Comparison of ENCODE assay signal across 8 mouse cellular contexts in genomic region chr5:143315514-143315888, GRCm38 (mm10). TPM values are rescaled to one million over a fixed set of nuclear protein-coding genes. Genes with fewer than 3 reads are reported as not detected.
DNase-seq lines count a peak whose midpoint lies in the region; ATAC-seq lines count a peak whose summit lies in the region.

No protein-coding gene starts in this region.

- peak overlapping the region; percentile 87 for H3K9ac ChIP-seq in heart, embryonic 16.5 days (ENCODE audit: low read length)
- H3K9ac ChIP-seq in hindbrain, embryonic 16.5 days (ENCODE audit: low read depth, low read length), result peak overlapping the region; percentile 48; the same call in 1 of the 2 replicates
- 0 out of 2 replicates have a peak overlapping the region, but pooled peaks have one; percentile 23 for H3K9ac ChIP-seq in midbrain, embryonic 14.5 days (replicated peaks; ENCODE audit: low read length)

- DNase-seq in heart, postnatal 10 days, result no peak
- DNase-seq in midbrain, embryonic 14.5 days, result no peak
- DNase-seq in gastrocnemius, postnatal 10 days, result no peak
- DNase-seq in thymus, postnatal 4 days, result no peak
- no peak for DNase-seq in layer of hippocampus, postnatal 36 days

- H3K9me3 ChIP-seq in heart, embryonic 16.5 days (replicated peaks; ENCODE audit: control insufficient read depth, low read length), result no peaks in the 10 kb centered on the region
- H3K9me3 ChIP-seq in hindbrain, embryonic 16.5 days (ENCODE audit: control insufficient read depth, low read length), result no peaks in the 10 kb centered on the region
- no peaks in the 10 kb centered on the region for H3K9me3 ChIP-seq in midbrain, embryonic 14.5 days (ENCODE audit: control insufficient read depth, low read length)

- 0 out of 2 replicates have a peak, but pooled peaks have one; percentile 5 for ATAC-seq in heart, embryonic 16.5 days (replicated peaks; ENCODE audit: extremely low read depth, insufficient read depth, low FRiP score)
- peak; percentile 49 for ATAC-seq in hindbrain, embryonic 16.5 days
- 0 out of 2 replicates have a peak, but pooled peaks have one; percentile 21 for ATAC-seq in midbrain, embryonic 14.5 days (ENCODE audit: low FRiP score, low TSS enrichment)

- peak overlapping the region; percentile 63 for H3K4me2 ChIP-seq in heart, embryonic 16.5 days (ENCODE audit: low read depth, low read length)
- H3K4me2 ChIP-seq in hindbrain, embryonic 16.5 days (ENCODE audit: low read length), result peak overlapping the region; percentile 74
- peak overlapping the region; percentile 88 for H3K4me2 ChIP-seq in midbrain, embryonic 14.5 days (ENCODE audit: low read length)

- intact Hi-C loops in heart, postnatal 10 days (cut with DNase I), result no loop called here

- 15% methylated on average over 8 of the region's 8 CpGs for WGBS in heart, embryonic 16.5 days
- WGBS in hindbrain, embryonic 16.5 days, result 15% methylated on average over 8 of the region's 8 CpGs
- 12% methylated on average over 8 of the region's 8 CpGs for WGBS in midbrain, embryonic 14.5 days

- H3K4me3 ChIP-seq in heart, embryonic 16.5 days (ENCODE audit: low read length), result peak overlapping the region; percentile 73
- peak overlapping the region; percentile 28; the same call in 1 of the 2 replicates for H3K4me3 ChIP-seq in brown adipose tissue, adult 24 weeks (ENCODE audit: insufficient read depth, low read depth, low read length)
- peak overlapping the region; percentile 60 for H3K4me3 ChIP-seq in hindbrain, embryonic 16.5 days (ENCODE audit: low read length)
- peak overlapping the region; percentile 87 for H3K4me3 ChIP-seq in midbrain, embryonic 14.5 days (replicated peaks; ENCODE audit: low read depth, low read length)

- H3K36me3 ChIP-seq in heart, embryonic 16.5 days (ENCODE audit: control insufficient read depth, insufficient read depth), result peaks cover 38% of the 10 kb centered on the region
- H3K36me3 ChIP-seq in hindbrain, embryonic 16.5 days (ENCODE audit: control insufficient read depth, insufficient read depth, low read length), result peaks cover 18% of the 10 kb centered on the region
- peaks cover 61% of the 10 kb centered on the region for H3K36me3 ChIP-seq in midbrain, embryonic 14.5 days (ENCODE audit: control insufficient read depth, insufficient read depth, low read length)

- no peaks in the 10 kb centered on the region for H3K27me3 ChIP-seq in heart, embryonic 16.5 days (ENCODE audit: control insufficient read depth, insufficient read depth, low read length)
- no peaks in the 10 kb centered on the region for H3K27me3 ChIP-seq in hindbrain, embryonic 16.5 days (replicated peaks; ENCODE audit: control insufficient read depth, insufficient read depth, low read length)
- no peaks in the 10 kb centered on the region for H3K27me3 ChIP-seq in midbrain, embryonic 14.5 days (ENCODE audit: control insufficient read depth, insufficient read depth, low read length)

- H3K4me1 ChIP-seq in heart, embryonic 16.5 days (ENCODE audit: control insufficient read depth, insufficient read depth, low read length), result peaks cover 16% of the 10 kb centered on the region
- H3K4me1 ChIP-seq in brown adipose tissue, adult 24 weeks (ENCODE audit: control insufficient read depth, insufficient read depth, insufficient read length, low read length), result no peaks in the 10 kb centered on the region; the same call in 1 of the 2 replicates
- H3K4me1 ChIP-seq in hindbrain, embryonic 16.5 days (ENCODE audit: control insufficient read depth, insufficient read depth, low read depth, low read length), result peaks cover 20% of the 10 kb centered on the region
- peaks cover 17% of the 10 kb centered on the region for H3K4me1 ChIP-seq in midbrain, embryonic 14.5 days (ENCODE audit: control insufficient read depth, insufficient read depth, low read length)

- H3K27ac ChIP-seq in heart, embryonic 16.5 days (ENCODE audit: low read length), result no peak overlapping the region
- H3K27ac ChIP-seq in brown adipose tissue, adult 24 weeks (replicated peaks; ENCODE audit: low read depth, low read length), result no peak overlapping the region
- no peak overlapping the region for H3K27ac ChIP-seq in hindbrain, embryonic 16.5 days (ENCODE audit: low read depth, low read length)
- no peak overlapping the region for H3K27ac ChIP-seq in midbrain, embryonic 14.5 days (replicated peaks; ENCODE audit: low read depth, low read length)

RNA-seq across cellular contexts. Expression of gene E130309D02Rik, which starts 0.3 kb away (rescaled TPM):
- 24.0 TPM in 2 replicates for polyA plus RNA-seq in heart, embryonic 16.5 days (2015; fragmentation: Nextera tagmentation; extraction: Ambion mirVana)
- total RNA-seq in heart, postnatal 10 days (2021), result 10 to 100 TPM; 19.2 to 20.0 TPM
- polyA plus RNA-seq in brown adipose tissue, adult 24 weeks (2012; ENCODE audit: insufficient read depth, insufficient read length, missing spikeins), result 11.5 and 14.1 TPM in 2 replicates
- 24.9 and 28.2 TPM in 2 replicates for polyA plus RNA-seq in hindbrain, embryonic 16.5 days (2015; fragmentation: Nextera tagmentation; extraction: Ambion mirVana)
- polyA plus RNA-seq in midbrain, embryonic 14.5 days (2014; fragmentation: Nextera tagmentation; extraction: Ambion mirVana), result 30.0 and 30.8 TPM in 2 replicates
- total RNA-seq in gastrocnemius, postnatal 10 days (2021), result 10 to 100 TPM; 10.6 to 11.6 TPM
- total RNA-seq in layer of hippocampus, postnatal 36 days (2021), result 10 to 100 TPM; 25.1 to 26.1 TPM

RNA-seq across cellular contexts. Expression of gene Zdhhc4, which starts 13.6 kb away (rescaled TPM):
- 57.0 and 58.7 TPM in 2 replicates for polyA plus RNA-seq in heart, embryonic 16.5 days (2015; fragmentation: Nextera tagmentation; extraction: Ambion mirVana)
- total RNA-seq in heart, postnatal 10 days (2021), result 10 to 100 TPM; 34.6 to 39.7 TPM
- 39.0 and 39.8 TPM in 2 replicates for polyA plus RNA-seq in brown adipose tissue, adult 24 weeks (2012; ENCODE audit: insufficient read depth, insufficient read length, missing spikeins)
- polyA plus RNA-seq in hindbrain, embryonic 16.5 days (2015; fragmentation: Nextera tagmentation; extraction: Ambion mirVana), result 75.9 and 77.0 TPM in 2 replicates
- 75.1 and 84.3 TPM in 2 replicates for polyA plus RNA-seq in midbrain, embryonic 14.5 days (2014; fragmentation: Nextera tagmentation; extraction: Ambion mirVana)
- total RNA-seq in gastrocnemius, postnatal 10 days (2021), result 10 to 100 TPM; 35.0 to 37.5 TPM
- total RNA-seq in layer of hippocampus, postnatal 36 days (2021), result 10 to 100 TPM; 49.0 to 49.2 TPM

RNA-seq across cellular contexts. Expression of gene Zfp853, which starts 22.1 kb away (rescaled TPM):
- polyA plus RNA-seq in heart, embryonic 16.5 days (2015; fragmentation: Nextera tagmentation; extraction: Ambion mirVana), result not detected in 2 replicates
- under 1 TPM; 0.50 to 0.86 TPM for total RNA-seq in heart, postnatal 10 days (2021)
- polyA plus RNA-seq in brown adipose tissue, adult 24 weeks (2012; ENCODE audit: insufficient read depth, insufficient read length, missing spikeins), result not detected in 2 replicates
- polyA plus RNA-seq in hindbrain, embryonic 16.5 days (2015; fragmentation: Nextera tagmentation; extraction: Ambion mirVana), result 0.16 and 0.31 TPM in 2 replicates
- polyA plus RNA-seq in midbrain, embryonic 14.5 days (2014; fragmentation: Nextera tagmentation; extraction: Ambion mirVana), result 0.13 TPM in 1 of 2 replicates, not detected in the other
- total RNA-seq in gastrocnemius, postnatal 10 days (2021), result under 1 TPM; 0.66 to 0.75 TPM
- 1 to 10 TPM; 4.7 to 4.8 TPM for total RNA-seq in layer of hippocampus, postnatal 36 days (2021)

RNA-seq across cellular contexts. Expression of gene Grid2ip, which starts 41.6 kb away (rescaled TPM):
- polyA plus RNA-seq in heart, embryonic 16.5 days (2015; fragmentation: Nextera tagmentation; extraction: Ambion mirVana), result 0.08 TPM in 1 of 2 replicates, not detected in the other
- total RNA-seq in heart, postnatal 10 days (2021), result not detected
- polyA plus RNA-seq in brown adipose tissue, adult 24 weeks (2012; ENCODE audit: insufficient read depth, insufficient read length, missing spikeins), result not detected in 2 replicates
- polyA plus RNA-seq in hindbrain, embryonic 16.5 days (2015; fragmentation: Nextera tagmentation; extraction: Ambion mirVana), result 0.42 and 0.51 TPM in 2 replicates
- polyA plus RNA-seq in midbrain, embryonic 14.5 days (2014; fragmentation: Nextera tagmentation; extraction: Ambion mirVana), result 0.29 and 0.31 TPM in 2 replicates
- total RNA-seq in gastrocnemius, postnatal 10 days (2021), result under 1 TPM; 0.05 to 0.11 TPM
- 1 to 10 TPM; 1.6 to 1.8 TPM for total RNA-seq in layer of hippocampus, postnatal 36 days (2021)

RNA-seq across cellular contexts. Expression of gene Zfp316, which starts 45.7 kb away (rescaled TPM):
- 1.5 and 1.9 TPM in 2 replicates for polyA plus RNA-seq in heart, embryonic 16.5 days (2015; fragmentation: Nextera tagmentation; extraction: Ambion mirVana)
- 1 to 10 TPM; 5.0 to 6.3 TPM for total RNA-seq in heart, postnatal 10 days (2021)
- 1.5 and 1.6 TPM in 2 replicates for polyA plus RNA-seq in brown adipose tissue, adult 24 weeks (2012; ENCODE audit: insufficient read depth, insufficient read length, missing spikeins)
- 3.3 and 7.2 TPM in 2 replicates for polyA plus RNA-seq in hindbrain, embryonic 16.5 days (2015; fragmentation: Nextera tagmentation; extraction: Ambion mirVana)
- polyA plus RNA-seq in midbrain, embryonic 14.5 days (2014; fragmentation: Nextera tagmentation; extraction: Ambion mirVana), result 6.9 and 7.8 TPM in 2 replicates
- total RNA-seq in gastrocnemius, postnatal 10 days (2021), result 1 to 10 TPM; 4.4 to 4.5 TPM
- total RNA-seq in layer of hippocampus, postnatal 36 days (2021), result 10 to 100 TPM; 21.4 to 22.3 TPM

Comparison
In these comparisons a context has a peak if more than half of its experiments do, and no peak if none do; other contexts are left out.
1. H3K4me3 ChIP-seq: peak in every context shown above with its lines; median percentile 87 in midbrain, embryonic 14.5 days; 73 in heart, embryonic 16.5 days; 60 in hindbrain, embryonic 16.5 days; 28 in brown adipose tissue, adult 24 weeks.
2. H3K9ac ChIP-seq: peak in every context shown above with its lines; median percentile 87 in heart, embryonic 16.5 days; 48 in hindbrain, embryonic 16.5 days; 23 in midbrain, embryonic 14.5 days.